Mouse (Mus musculus): ENCODE data around the gene Gzmn. TPM values are rescaled to one million over a fixed set of nuclear protein-coding genes. Genes with fewer than 3 reads are reported as not detected.

The Gzmn gene
- total and polyA plus RNA-seq, 2 experiments from 2014 or later: not detected

DNA sequence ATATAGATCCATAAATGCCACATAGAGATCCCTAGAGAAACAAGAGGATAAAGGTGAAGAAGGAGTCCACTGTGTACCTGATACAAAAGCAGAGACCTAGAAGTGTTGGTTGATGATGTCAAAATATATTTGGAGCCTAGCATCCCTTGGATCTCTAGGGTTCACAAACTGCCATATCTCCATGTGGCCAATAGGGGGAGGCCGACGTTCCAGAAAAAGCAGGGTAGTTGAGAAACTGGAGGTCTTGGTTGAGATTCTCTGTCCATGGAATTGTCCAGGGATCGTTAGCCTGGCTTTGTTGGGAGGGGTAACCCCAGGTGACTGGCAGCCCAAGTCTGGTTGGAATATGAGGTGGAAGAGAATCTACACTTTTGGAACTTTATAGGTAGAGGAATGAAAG lies 46.1 kb downstream of the Gzmn start:
- Histone ChIP-seq H3K27ac (ENCODE audit: low read depth, low read length) (no peak overlapping the region), H3K4me2 (ENCODE audit: low read depth) (no peak overlapping the region), H3K36me3 (ENCODE audit: insufficient read depth) (no peaks in the 10 kb centered on the region), H3K9ac (no peak overlapping the region), H3K27me3 (ENCODE audit: insufficient read depth, low read length) (no peaks in the 10 kb centered on the region), H3K4me3 (ENCODE audit: low read depth, low read length) (no peak overlapping the region), H3K4me1 (ENCODE audit: insufficient read depth) (no peaks in the 10 kb centered on the region), H3K9me3 (ENCODE audit: low read length) (no peaks in the 10 kb centered on the region)
- DNase-seq: no peak
- ATAC-seq: no peak
- no peak for TF ChIP-seq CTCF (IDR thresholded peaks at IDR 0.05; ENCODE audit: low read depth)
- 50% methylated on average over 3 of the region's 3 CpGs for WGBS

DNA sequence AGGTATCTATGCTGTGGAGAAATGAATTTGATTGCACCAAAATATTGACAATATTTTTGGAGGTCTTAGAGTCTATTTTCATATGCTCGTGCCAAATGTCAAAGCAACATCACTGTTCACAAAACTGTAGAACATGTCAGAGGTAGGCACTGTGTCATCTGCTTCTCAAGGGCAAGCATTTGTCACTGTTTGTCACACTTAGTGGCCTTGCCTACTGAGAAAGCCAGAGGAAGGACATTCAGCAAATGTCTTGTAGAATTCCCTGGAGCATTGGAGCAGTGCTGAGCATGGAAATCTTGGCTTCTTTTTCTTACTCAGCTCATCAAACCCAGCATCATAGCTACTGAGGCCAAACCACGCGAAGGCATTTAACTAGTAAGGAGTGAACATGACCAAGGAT lies 50.9 kb downstream of the Gzmn start:
- H3K9me3 ChIP-seq (ENCODE audit: low read length): no peaks in the 10 kb centered on the region
- 84% methylated on average over 3 of the region's 3 CpGs for WGBS
- H3K4me3 ChIP-seq (ENCODE audit: low read depth, low read length): no peak overlapping the region
- no peak for TF ChIP-seq CTCF (IDR thresholded peaks at IDR 0.05; ENCODE audit: low read depth)
- no peak for DNase-seq
- no peaks in the 10 kb centered on the region for H3K27me3 ChIP-seq (ENCODE audit: insufficient read depth, low read length)
- H3K9ac ChIP-seq: no peak overlapping the region
- H3K27ac ChIP-seq (ENCODE audit: low read depth, low read length): no peak overlapping the region
- ATAC-seq: no peak
- H3K4me2 ChIP-seq (ENCODE audit: low read depth): no peak overlapping the region
- no peaks in the 10 kb centered on the region for H3K4me1 ChIP-seq (ENCODE audit: insufficient read depth)
- no peaks in the 10 kb centered on the region for H3K36me3 ChIP-seq (ENCODE audit: insufficient read depth)

GRCm38 (mm10) chr14:56120525-56120924 lies 53.9 kb downstream of the Gzmn start, which contains the start of gene Gzme:
Gene Gzme, minus strand, starts transcription at chr14:56120625.
- TF ChIP-seq CTCF (IDR thresholded peaks at IDR 0.05; ENCODE audit: low read depth): no peak
- DNase-seq (no peak), ATAC-seq (no peak)
- Histone ChIP-seq H3K4me2 (ENCODE audit: low read depth) (no peak within 1 kb of the TSS), H3K27me3 (ENCODE audit: insufficient read depth, low read length) (no peaks in the 10 kb centered on the region), H3K36me3 (ENCODE audit: insufficient read depth) (no peaks in the 10 kb centered on the region), H3K9me3 (ENCODE audit: low read length) (no peaks in the 10 kb centered on the region), H3K27ac (ENCODE audit: low read depth, low read length) (no peak within 1 kb of the TSS), H3K4me1 (ENCODE audit: insufficient read depth) (no peaks in the 10 kb centered on the region), H3K4me3 (ENCODE audit: low read depth, low read length) (no peak within 1 kb of the TSS), H3K9ac (no peak within 1 kb of the TSS)

Other genes with a start within 250 kb of the Gzmn start
- 0.76 and 2.6 TPM in 2 replicates for gene Cma1, start 229.9 kb downstream of the Gzmn start, total RNA-seq (2014; rRNA removed)
- gene Cma1, start 229.9 kb downstream of the Gzmn start, polyA plus RNA-seq (2015; fragmentation: Nextera tagmentation; extraction: Ambion mirVana): 3.7 and 4.4 TPM in 2 replicates
- gene Cma2, start 223.6 kb downstream of the Gzmn start, total RNA-seq (2014; rRNA removed): not detected in 2 replicates
- not detected in 2 replicates for gene Cma2, start 223.6 kb downstream of the Gzmn start, polyA plus RNA-seq (2015; fragmentation: Nextera tagmentation; extraction: Ambion mirVana)
- gene Mcpt1, start 156.6 kb downstream of the Gzmn start, total RNA-seq (2014; rRNA removed): not detected in 2 replicates
- gene Mcpt1, start 156.6 kb downstream of the Gzmn start, polyA plus RNA-seq (2015; fragmentation: Nextera tagmentation; extraction: Ambion mirVana): not detected in 2 replicates
- gene Mcpt9, start 144.1 kb downstream of the Gzmn start, total RNA-seq (2014; rRNA removed): not detected in 2 replicates
- gene Mcpt9, start 144.1 kb downstream of the Gzmn start, polyA plus RNA-seq (2015; fragmentation: Nextera tagmentation; extraction: Ambion mirVana): not detected in 2 replicates
- not detected in 2 replicates for gene Mcpt2, start 132.6 kb downstream of the Gzmn start, total RNA-seq (2014; rRNA removed)
- not detected in 2 replicates for gene Mcpt2, start 132.6 kb downstream of the Gzmn start, polyA plus RNA-seq (2015; fragmentation: Nextera tagmentation; extraction: Ambion mirVana)
- gene Mcpt4, start 112.3 kb downstream of the Gzmn start, total RNA-seq (2014; rRNA removed): 0.46 TPM in 1 of 2 replicates, not detected in the other
- gene Mcpt4, start 112.3 kb downstream of the Gzmn start, polyA plus RNA-seq (2015; fragmentation: Nextera tagmentation; extraction: Ambion mirVana): 0.36 TPM in 1 of 2 replicates, not detected in the other
- not detected in 2 replicates for gene Mcpt8, start 89.3 kb downstream of the Gzmn start, total RNA-seq (2014; rRNA removed)
- not detected in 2 replicates for gene Mcpt8, start 89.3 kb downstream of the Gzmn start, polyA plus RNA-seq (2015; fragmentation: Nextera tagmentation; extraction: Ambion mirVana)
- gene Ctsg, start 72.0 kb downstream of the Gzmn start, total RNA-seq (2014; rRNA removed): 0.92 TPM in 1 of 2 replicates, not detected in the other
- gene Ctsg, start 72.0 kb downstream of the Gzmn start, polyA plus RNA-seq (2015; fragmentation: Nextera tagmentation; extraction: Ambion mirVana): 0.41 TPM in 1 of 2 replicates, not detected in the other
- gene Gzme, start 54.0 kb downstream of the Gzmn start, total RNA-seq (2014; rRNA removed): not detected in 2 replicates
- gene Gzme, start 54.0 kb downstream of the Gzmn start, polyA plus RNA-seq (2015; fragmentation: Nextera tagmentation; extraction: Ambion mirVana): not detected in 2 replicates
- gene Gzmd, start 42.0 kb downstream of the Gzmn start, total RNA-seq (2014; rRNA removed): not detected in 2 replicates
- gene Gzmd, start 42.0 kb downstream of the Gzmn start, polyA plus RNA-seq (2015; fragmentation: Nextera tagmentation; extraction: Ambion mirVana): not detected in 2 replicates
- gene Gzmg, start 15.0 kb downstream of the Gzmn start, total RNA-seq (2014; rRNA removed): not detected in 2 replicates
- not detected in 2 replicates for gene Gzmg, start 15.0 kb downstream of the Gzmn start, polyA plus RNA-seq (2015; fragmentation: Nextera tagmentation; extraction: Ambion mirVana)
- gene Gzmf, start 36.8 kb upstream of the Gzmn start, total RNA-seq (2014; rRNA removed): not detected in 2 replicates
- not detected in 2 replicates for gene Gzmf, start 36.8 kb upstream of the Gzmn start, polyA plus RNA-seq (2015; fragmentation: Nextera tagmentation; extraction: Ambion mirVana)
- not detected in 2 replicates for gene Gzmc, start 60.1 kb upstream of the Gzmn start, total RNA-seq (2014; rRNA removed)
- gene Gzmc, start 60.1 kb upstream of the Gzmn start, polyA plus RNA-seq (2015; fragmentation: Nextera tagmentation; extraction: Ambion mirVana): not detected in 2 replicates
- gene Gzmb, start 87.7 kb upstream of the Gzmn start, total RNA-seq (2014; rRNA removed): not detected in 2 replicates
- not detected in 2 replicates for gene Gzmb, start 87.7 kb upstream of the Gzmn start, polyA plus RNA-seq (2015; fragmentation: Nextera tagmentation; extraction: Ambion mirVana)
- 0.08 and 0.86 TPM in 2 replicates for gene Atp12a, start 190.5 kb upstream of the Gzmn start, total RNA-seq (2014; rRNA removed)
- gene Atp12a, start 190.5 kb upstream of the Gzmn start, polyA plus RNA-seq (2015; fragmentation: Nextera tagmentation; extraction: Ambion mirVana): 0.05 and 0.38 TPM in 2 replicates
- gene Rnf17, start 228.0 kb upstream of the Gzmn start, total RNA-seq (2014; rRNA removed): 0.54 and 3.4 TPM in 2 replicates
- gene Rnf17, start 228.0 kb upstream of the Gzmn start, polyA plus RNA-seq (2015; fragmentation: Nextera tagmentation; extraction: Ambion mirVana): 0.53 and 0.97 TPM in 2 replicates